Mouse (Mus musculus) hematopoietic multipotent progenitor cell, adult 10-12 weeks (in vitro differentiated cells): ENCODE results near the gene 6430571L13Rik. TPM values are rescaled to one million over a fixed set of nuclear protein-coding genes. Genes with fewer than 3 reads are reported as not detected.

Source experiments
- polyA plus RNA-seq: library from polyadenylated mRNA; stranded (reverse); fragments of >175 nt; gene quantifications from 2 replicates; pipeline ENCODE4 v1.2.3, GENCODE M21; 2012; ENCODE audit warnings: low replicate concordance

6430571L13Rik gene
- polyA plus RNA-seq = 0.22 and 0.29 TPM in 2 replicates

GRCm38 (mm10) chr9:107340267-107340859 is at the start of gene 6430571L13Rik:
6430571L13Rik (plus strand) TSS chr9:107340602.

GRCm38 (mm10) chr9:107296016-107296040 is 44.6 kb upstream of the 6430571L13Rik start, which contains the start of gene Cish:
Cish (plus strand) TSS chr9:107296026.

GRCm38 (mm10) chr9:107338172-107338883 is 2.1 kb upstream of the 6430571L13Rik start, which contains the start of gene Hemk1:
Hemk1 (minus strand) TSS chr9:107338350.

GRCm38 (mm10) chr9:107399491-107399971 is 59.1 kb downstream of the 6430571L13Rik start, which contains the start of gene Cacna2d2:
Cacna2d2 (plus strand) TSS chr9:107399612.

Other genes starting within 250 kb of the 6430571L13Rik start
- 0.07 and 0.36 TPM in 2 replicates for gene Dock3, start 108.7 kb upstream of the 6430571L13Rik start, polyA plus RNA-seq
- gene Mapkapk3, start 50.7 kb upstream of the 6430571L13Rik start, polyA plus RNA-seq = 14.8 and 48.8 TPM in 2 replicates
- 14.0 and 64.2 TPM in 2 replicates for gene Cish, start 44.6 kb upstream of the 6430571L13Rik start, polyA plus RNA-seq
- 2.8 and 8.0 TPM in 2 replicates for gene Hemk1, start 2.3 kb upstream of the 6430571L13Rik start, polyA plus RNA-seq
- gene Cacna2d2, start 59.0 kb downstream of the 6430571L13Rik start, polyA plus RNA-seq = 5.4 and 12.0 TPM in 2 replicates
- 32.1 and 48.8 TPM in 2 replicates for gene Tmem115, start 193.3 kb downstream of the 6430571L13Rik start, polyA plus RNA-seq
- gene Cyb561d2, start 201.6 kb downstream of the 6430571L13Rik start, polyA plus RNA-seq = 15.4 and 18.6 TPM in 2 replicates
- gene Nprl2, start 201.6 kb downstream of the 6430571L13Rik start, polyA plus RNA-seq = 2.6 and 3.1 TPM in 2 replicates
- gene Zmynd10, start 206.7 kb downstream of the 6430571L13Rik start, polyA plus RNA-seq = 0.29 and 1.1 TPM in 2 replicates
- 19.8 and 49.2 TPM in 2 replicates for gene Rassf1, start 211.0 kb downstream of the 6430571L13Rik start, polyA plus RNA-seq
- 18.0 and 56.6 TPM in 2 replicates for gene Tusc2, start 222.7 kb downstream of the 6430571L13Rik start, polyA plus RNA-seq
- 9.6 and 21.4 TPM in 2 replicates for gene Hyal2, start 227.3 kb downstream of the 6430571L13Rik start, polyA plus RNA-seq
- 1.3 and 3.5 TPM in 2 replicates for gene Hyal1, start 236.3 kb downstream of the 6430571L13Rik start, polyA plus RNA-seq
- 30.6 and 47.1 TPM in 2 replicates for gene Naa80, start 238.3 kb downstream of the 6430571L13Rik start, polyA plus RNA-seq
- gene Hyal3, start 240.2 kb downstream of the 6430571L13Rik start, polyA plus RNA-seq = 0.51 TPM in 1 of 2 replicates, not detected in the other
- 36.6 and 54.9 TPM in 2 replicates for gene Ifrd2, start 247.0 kb downstream of the 6430571L13Rik start, polyA plus RNA-seq